Mouse (Mus musculus): ENCODE data around the gene Gab3. TPM values are rescaled to one million over a fixed set of nuclear protein-coding genes. Genes with fewer than 3 reads are reported as not detected.

The Gab3 gene
- polyA plus RNA-seq, 1 experiment from 2014 or later = 0.92 TPM

Other genes with a start within 250 kb of the Gab3 start
- 0.14 TPM in 1 of 2 replicates, not detected in the other for gene Gm5936, start 248.3 kb downstream of the Gab3 start, polyA plus RNA-seq (2016; fragmentation: Nextera tagmentation; extraction: Ambion mirVana)
- gene Dkc1, start 10.4 kb upstream of the Gab3 start, polyA plus RNA-seq (2016; fragmentation: Nextera tagmentation; extraction: Ambion mirVana) = 120 and 155 TPM in 2 replicates
- 24.1 and 30.2 TPM in 2 replicates for gene Mpp1, start 45.6 kb upstream of the Gab3 start, polyA plus RNA-seq (2016; fragmentation: Nextera tagmentation; extraction: Ambion mirVana)
- gene Smim9, start 78.3 kb upstream of the Gab3 start, polyA plus RNA-seq (2016; fragmentation: Nextera tagmentation; extraction: Ambion mirVana) = not detected in 2 replicates